Mouse (Mus musculus): ENCODE measurements at regions not wholly inside any gene's neighbourhood (a gene's known extent, or its start where the extent isn't known, plus 50 kb on each side); places are given as distances from the start of the nearest gene placed in this dataset.
"Not testable (repeated sequence)": the region's sequence is repeated elsewhere in the genome, so short reads cannot be mapped to it uniquely, and the experiment has no call there.

DNA sequence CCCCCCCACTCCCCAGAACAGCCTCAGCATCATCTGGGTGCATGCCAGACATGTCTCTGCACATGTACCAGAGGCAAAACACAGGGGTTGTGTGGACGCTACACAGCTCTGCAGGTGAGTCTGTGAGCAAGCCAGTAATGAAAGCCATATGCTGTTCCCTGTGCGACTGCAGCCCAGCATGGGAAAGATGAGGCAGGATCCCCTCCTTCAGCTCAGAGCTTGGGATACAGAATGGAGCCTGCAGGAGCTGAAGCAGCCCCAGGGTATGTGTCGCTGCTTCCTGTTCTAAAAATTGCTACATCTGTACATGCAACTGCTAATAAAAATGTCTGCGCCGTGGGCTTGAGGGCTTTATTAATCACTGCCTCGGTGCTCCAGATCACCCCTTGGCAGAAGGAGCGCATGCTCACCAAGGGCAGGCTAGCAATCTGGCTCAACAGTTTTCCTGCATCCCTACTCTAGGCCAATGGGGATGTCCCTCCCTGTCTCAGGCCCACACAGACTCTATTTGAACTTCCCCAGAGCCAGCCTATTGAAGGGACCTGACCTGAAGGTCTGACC is 407.0 kb upstream of the Cdh5 start:
- TF ChIP-seq POLR2A (IDR thresholded peaks at IDR 0.05; ENCODE audit: control insufficient read depth, low read depth, low read length) (no peak), CTCF (IDR thresholded peaks at IDR 0.05; ENCODE audit: control insufficient read depth, insufficient read depth, insufficient replicate concordance, low read depth, low read length) (no peak)
- no peaks in the 10 kb centered on the region for H3K36me3 ChIP-seq (ENCODE audit: control insufficient read depth, insufficient read depth, low read length)
- no peak overlapping the region for H3K4me3 ChIP-seq (ENCODE audit: control insufficient read depth, low read depth, low read length)
- H3K4me1 ChIP-seq (ENCODE audit: control insufficient read depth, insufficient read depth, low read length): no peaks in the 10 kb centered on the region
- no peaks in the 10 kb centered on the region for H3K27me3 ChIP-seq (ENCODE audit: control insufficient read depth, insufficient read depth, low read length)
- no peak overlapping the region for H3K27ac ChIP-seq (ENCODE audit: control insufficient read depth, insufficient read depth, low read depth, low read length)

DNA sequence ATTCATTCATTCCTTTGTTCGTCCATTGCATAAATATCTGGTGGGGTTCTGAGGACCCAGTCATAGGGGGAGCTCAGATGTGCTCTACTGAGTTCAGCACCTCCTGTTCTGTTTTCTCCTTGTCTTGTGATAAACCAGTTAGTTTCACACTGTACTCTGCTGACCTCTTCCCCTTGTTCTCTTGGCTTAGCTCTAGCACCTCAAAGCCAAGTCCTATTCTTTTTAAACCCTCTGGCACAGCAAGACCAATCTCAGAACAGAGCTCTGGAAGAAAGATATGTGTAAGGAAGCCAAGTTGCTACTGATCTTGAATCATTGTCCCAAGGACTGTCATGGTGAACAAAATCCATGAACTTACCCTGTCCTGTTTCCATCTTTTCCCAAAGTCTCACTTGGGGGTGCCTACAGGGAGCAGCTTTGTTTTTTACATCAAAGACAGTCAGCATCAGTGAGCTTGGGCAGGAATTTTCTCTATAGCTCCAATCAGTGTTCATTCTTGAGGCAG is 402.4 kb upstream of the Cdh5 start:
- Histone ChIP-seq H3K36me3 (ENCODE audit: control insufficient read depth, insufficient read depth, low read length) (no peaks in the 10 kb centered on the region), H3K27ac (ENCODE audit: control insufficient read depth, insufficient read depth, low read depth, low read length) (no peak overlapping the region), H3K27me3 (ENCODE audit: control insufficient read depth, insufficient read depth, low read length) (no peaks in the 10 kb centered on the region), H3K4me3 (ENCODE audit: control insufficient read depth, low read depth, low read length) (no peak overlapping the region), H3K4me1 (ENCODE audit: control insufficient read depth, insufficient read depth, low read length) (no peaks in the 10 kb centered on the region)
- TF ChIP-seq POLR2A (IDR thresholded peaks at IDR 0.05; ENCODE audit: control insufficient read depth, low read depth, low read length) (no peak), CTCF (IDR thresholded peaks at IDR 0.05; ENCODE audit: control insufficient read depth, insufficient read depth, insufficient replicate concordance, low read depth, low read length) (no peak)

DNA sequence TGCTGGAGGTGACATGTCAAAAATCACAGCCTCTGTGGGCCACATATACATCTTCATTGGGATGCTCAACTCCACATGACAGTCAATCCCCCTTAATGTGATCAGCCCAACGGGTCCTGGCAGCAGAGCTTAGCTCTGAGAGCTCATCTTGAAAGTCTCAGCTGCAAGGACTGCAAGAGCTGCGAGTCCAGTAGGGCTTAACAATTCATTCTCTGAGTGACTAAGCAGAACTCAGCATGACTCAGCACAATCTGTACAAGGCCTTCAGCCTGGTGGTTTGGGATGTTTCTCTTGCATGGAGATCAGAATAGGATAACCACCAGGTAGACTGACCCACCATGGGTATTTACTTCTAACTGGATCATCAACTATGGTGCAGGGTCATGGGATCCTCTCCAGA is 399.2 kb upstream of the Cdh5 start:
- Histone ChIP-seq H3K4me1 (ENCODE audit: control insufficient read depth, insufficient read depth, low read length) (no peaks in the 10 kb centered on the region), H3K27ac (ENCODE audit: control insufficient read depth, insufficient read depth, low read depth, low read length) (no peak overlapping the region), H3K4me3 (ENCODE audit: control insufficient read depth, low read depth, low read length) (no peak overlapping the region), H3K36me3 (ENCODE audit: control insufficient read depth, insufficient read depth, low read length) (no peaks in the 10 kb centered on the region), H3K27me3 (ENCODE audit: control insufficient read depth, insufficient read depth, low read length) (no peaks in the 10 kb centered on the region)
- no peak for TF ChIP-seq POLR2A (IDR thresholded peaks at IDR 0.05; ENCODE audit: control insufficient read depth, low read depth, low read length)
- TF ChIP-seq CTCF (IDR thresholded peaks at IDR 0.05; ENCODE audit: control insufficient read depth, insufficient read depth, insufficient replicate concordance, low read depth, low read length): no peak

DNA sequence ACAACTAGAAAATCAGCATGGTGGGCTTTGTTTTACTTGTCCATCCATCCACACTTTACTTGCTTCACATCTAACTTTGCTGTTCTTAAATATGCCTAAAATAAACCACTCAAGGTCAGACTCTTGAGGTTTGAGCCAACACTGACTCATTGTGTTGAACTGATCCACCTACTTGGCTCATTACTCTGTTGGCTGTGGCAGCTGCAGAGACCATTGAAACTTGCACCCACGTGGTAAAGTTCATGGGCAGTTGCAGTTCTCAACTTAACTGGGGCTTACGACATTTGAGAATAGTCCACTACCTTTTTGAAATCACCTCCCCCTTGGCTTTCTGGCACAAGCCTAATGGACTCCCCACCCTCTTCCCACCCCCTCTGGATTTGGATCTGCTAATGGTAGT is 395.3 kb upstream of the Cdh5 start:
- no peaks in the 10 kb centered on the region for H3K4me1 ChIP-seq (ENCODE audit: control insufficient read depth, insufficient read depth, low read length)
- TF ChIP-seq CTCF (IDR thresholded peaks at IDR 0.05; ENCODE audit: control insufficient read depth, insufficient read depth, insufficient replicate concordance, low read depth, low read length): no peak
- no peak for TF ChIP-seq POLR2A (IDR thresholded peaks at IDR 0.05; ENCODE audit: control insufficient read depth, low read depth, low read length)

DNA sequence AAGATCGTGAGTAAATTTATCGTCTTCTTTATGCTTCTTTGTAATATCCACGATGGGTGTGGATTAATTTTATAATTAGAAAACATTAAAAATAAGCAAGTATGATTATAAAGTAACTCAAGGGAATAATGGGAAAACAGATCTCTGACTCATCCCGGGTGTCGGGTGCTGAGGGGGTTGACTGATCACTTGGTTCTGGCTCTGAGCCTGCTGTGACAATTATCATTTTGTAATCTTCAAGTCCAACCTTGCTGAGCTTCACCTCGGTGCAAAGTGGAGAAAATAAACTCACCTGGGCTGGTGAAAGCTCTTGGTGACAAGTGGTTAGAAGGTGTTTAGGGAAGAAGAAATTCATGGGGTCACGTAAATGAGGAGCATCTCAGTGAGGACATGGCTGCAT is 390.6 kb upstream of the Cdh5 start:
- not testable (repeated sequence) for H3K36me3 ChIP-seq (ENCODE audit: control insufficient read depth, insufficient read depth, low read length); H3K4me3 ChIP-seq (ENCODE audit: control insufficient read depth, low read depth, low read length); H3K27me3 ChIP-seq (ENCODE audit: control insufficient read depth, insufficient read depth, low read length); H3K27ac ChIP-seq (ENCODE audit: control insufficient read depth, insufficient read depth, low read depth, low read length); H3K4me1 ChIP-seq (ENCODE audit: control insufficient read depth, insufficient read depth, low read length)

More for the DNA sequence above, 395.3 kb upstream of the Cdh5 start:
- Histone ChIP-seq H3K4me3 (ENCODE audit: control insufficient read depth, low read depth, low read length) (no peak overlapping the region), H3K27me3 (ENCODE audit: control insufficient read depth, insufficient read depth, low read length) (no peaks in the 10 kb centered on the region), H3K36me3 (ENCODE audit: control insufficient read depth, insufficient read depth, low read length) (no peaks in the 10 kb centered on the region), H3K27ac (ENCODE audit: control insufficient read depth, insufficient read depth, low read depth, low read length) (no peak overlapping the region)

DNA sequence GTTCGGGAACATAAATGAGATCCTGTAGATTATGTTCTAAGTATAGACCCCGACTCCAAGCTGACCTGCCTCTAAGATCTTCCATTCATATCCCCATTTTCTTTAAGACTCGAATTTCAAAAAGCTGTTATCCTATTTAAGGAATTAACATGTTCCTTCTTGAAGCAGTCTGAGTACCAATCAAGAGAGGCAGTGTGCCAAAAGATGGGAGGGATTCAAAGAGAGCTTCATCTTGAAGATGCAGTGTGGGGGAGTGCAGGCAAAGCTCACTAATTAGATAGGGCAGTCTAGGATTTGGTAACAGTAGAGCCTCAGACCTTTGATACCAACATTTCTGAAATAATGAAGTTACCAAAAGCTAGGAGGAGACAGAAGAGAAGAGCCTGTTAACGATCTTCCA is 383.7 kb upstream of the Cdh5 start:
- no peaks in the 10 kb centered on the region for H3K36me3 ChIP-seq (ENCODE audit: control insufficient read depth, insufficient read depth, low read length)
- H3K27me3 ChIP-seq (ENCODE audit: control insufficient read depth, insufficient read depth, low read length): no peaks in the 10 kb centered on the region
- no peak for TF ChIP-seq CTCF (IDR thresholded peaks at IDR 0.05; ENCODE audit: control insufficient read depth, insufficient read depth, insufficient replicate concordance, low read depth, low read length)
- TF ChIP-seq POLR2A (IDR thresholded peaks at IDR 0.05; ENCODE audit: control insufficient read depth, low read depth, low read length): no peak
- H3K4me1 ChIP-seq (ENCODE audit: control insufficient read depth, insufficient read depth, low read length): no peaks in the 10 kb centered on the region
- no peak overlapping the region for H3K27ac ChIP-seq (ENCODE audit: control insufficient read depth, insufficient read depth, low read depth, low read length)
- no peak overlapping the region for H3K4me3 ChIP-seq (ENCODE audit: control insufficient read depth, low read depth, low read length)

DNA sequence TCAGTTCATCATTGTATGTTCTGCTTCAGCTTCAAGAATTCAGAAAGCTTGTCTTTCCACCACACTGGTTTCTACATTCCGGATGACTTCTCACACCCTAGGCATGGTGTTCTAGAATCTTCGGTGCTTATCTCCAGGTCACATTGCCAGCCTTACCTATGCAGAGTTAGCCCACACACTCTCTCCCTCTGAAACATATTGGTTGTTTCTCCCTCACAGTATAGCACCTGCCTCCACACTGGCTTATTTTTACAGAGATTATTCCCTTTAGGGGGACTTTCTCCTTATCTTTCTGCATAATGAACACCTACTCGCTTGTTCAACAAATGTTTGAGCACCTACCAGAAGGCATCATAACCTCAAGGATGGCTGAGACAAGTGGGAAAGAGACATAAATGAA is 368.0 kb upstream of the Cdh5 start:
- no peaks in the 10 kb centered on the region for H3K36me3 ChIP-seq (ENCODE audit: control insufficient read depth, insufficient read depth, low read length)
- no peaks in the 10 kb centered on the region for H3K4me1 ChIP-seq (ENCODE audit: control insufficient read depth, insufficient read depth, low read length)
- TF ChIP-seq CTCF (IDR thresholded peaks at IDR 0.05; ENCODE audit: control insufficient read depth, insufficient read depth, insufficient replicate concordance, low read depth, low read length): no peak
- no peaks in the 10 kb centered on the region for H3K27me3 ChIP-seq (ENCODE audit: control insufficient read depth, insufficient read depth, low read length)
- no peak overlapping the region for H3K27ac ChIP-seq (ENCODE audit: control insufficient read depth, insufficient read depth, low read depth, low read length)
- no peak overlapping the region for H3K4me3 ChIP-seq (ENCODE audit: control insufficient read depth, low read depth, low read length)

DNA sequence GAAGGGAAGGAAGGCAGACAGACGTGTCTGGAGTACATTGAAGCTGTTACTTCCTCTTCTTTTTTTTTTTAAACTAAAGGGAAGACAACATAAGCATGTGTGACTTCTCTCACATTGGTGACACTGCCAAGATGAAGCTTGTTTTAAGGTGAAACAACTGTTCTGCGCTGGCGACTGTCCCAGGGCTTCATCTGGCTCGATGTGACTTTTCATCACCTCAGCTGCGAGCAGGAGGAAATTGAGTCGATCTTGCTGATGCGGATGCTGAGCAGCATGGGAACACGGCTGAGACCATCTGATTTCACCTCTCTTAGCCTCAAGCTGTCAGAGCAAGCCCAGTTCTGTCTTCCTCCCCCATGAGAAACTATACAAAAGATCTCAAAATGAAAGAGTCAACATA is 363.1 kb upstream of the Cdh5 start:
- Histone ChIP-seq H3K36me3 (ENCODE audit: control insufficient read depth, insufficient read depth, low read length) (no peaks in the 10 kb centered on the region), H3K27me3 (ENCODE audit: control insufficient read depth, insufficient read depth, low read length) (no peaks in the 10 kb centered on the region), H3K27ac (ENCODE audit: control insufficient read depth, insufficient read depth, low read depth, low read length) (no peak overlapping the region), H3K4me1 (ENCODE audit: control insufficient read depth, insufficient read depth, low read length) (no peaks in the 10 kb centered on the region), H3K4me3 (ENCODE audit: control insufficient read depth, low read depth, low read length) (no peak overlapping the region)
- TF ChIP-seq CTCF (IDR thresholded peaks at IDR 0.05; ENCODE audit: control insufficient read depth, insufficient read depth, insufficient replicate concordance, low read depth, low read length): no peak
- no peak for TF ChIP-seq POLR2A (IDR thresholded peaks at IDR 0.05; ENCODE audit: control insufficient read depth, low read depth, low read length)

Measured in testis, adult 2 months (tissue).